Mouse (Mus musculus): ENCODE results near the gene Prr14l. TPM values are rescaled to one million over a fixed set of nuclear protein-coding genes. Genes with fewer than 3 reads are reported as not detected.
A peak's percentile ranks its signal among the peaks of the same experiment; 100 is the strongest.
"Not testable (repeated sequence)": the region's sequence is repeated elsewhere in the genome, so short reads cannot be mapped to it uniquely, and the experiment has no call there.

Gene Prr14l
- polyA plus RNA-seq, 1 experiment from 2014 or later: 6.8 TPM

DNA sequence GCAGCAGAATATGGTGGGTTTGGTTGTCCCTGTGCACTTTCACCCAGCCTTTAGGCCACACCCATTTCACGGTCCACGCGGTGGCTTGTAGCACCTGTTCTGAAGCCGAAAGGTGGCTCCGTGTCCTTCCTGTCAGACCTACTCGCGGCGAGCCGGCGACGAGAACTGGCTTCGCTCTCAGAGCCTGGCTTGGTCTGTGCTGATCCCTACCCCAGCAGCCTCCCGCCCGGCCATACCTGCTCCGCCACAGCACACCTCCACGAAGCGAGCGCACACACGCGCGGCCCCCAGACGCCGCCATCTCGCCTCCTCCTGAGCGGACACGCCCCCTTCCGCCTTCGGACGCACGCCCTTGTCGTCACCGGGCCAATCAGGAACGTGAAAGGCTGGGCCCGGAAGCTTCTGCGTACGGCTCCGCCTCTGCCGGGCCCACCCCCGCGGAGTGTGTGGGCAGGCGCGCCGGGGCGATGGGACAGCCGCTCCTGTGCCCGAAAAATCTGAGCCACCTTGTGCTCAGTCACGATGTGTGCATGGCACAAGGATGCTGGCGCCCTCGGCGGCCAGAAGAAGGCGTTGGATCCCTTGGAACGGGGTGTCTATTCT is 68.6 kb downstream of the Prr14l start, which contains the start of gene Pisd:
Pisd (minus strand) TSS at position 334 of the 603 bp plus-strand sequence.
- H3K36me3 ChIP-seq (replicated peaks): peaks cover 9% of the 10 kb centered on the region
- peak within 1 kb of the TSS; percentile 83 for H3K4me3 ChIP-seq (replicated peaks)
- H3K9ac ChIP-seq: peak within 1 kb of the TSS; percentile 57
- peak; percentile 98 for ATAC-seq (ENCODE audit: insufficient read depth)
- WGBS (ENCODE audit: insufficient replicate concordance): under 1% methylated on average over 52 of the region's 52 CpGs
- peak within 1 kb of the TSS; percentile 36 for H3K27ac ChIP-seq (replicated peaks)
- peaks cover 26% of the 10 kb centered on the region for H3K4me1 ChIP-seq (replicated peaks)
- no peaks in the 10 kb centered on the region for H3K9me3 ChIP-seq (replicated peaks)
- H3K27me3 ChIP-seq: no peaks in the 10 kb centered on the region
- peak within 1 kb of the TSS; percentile 95 for H3K4me2 ChIP-seq

DNA sequence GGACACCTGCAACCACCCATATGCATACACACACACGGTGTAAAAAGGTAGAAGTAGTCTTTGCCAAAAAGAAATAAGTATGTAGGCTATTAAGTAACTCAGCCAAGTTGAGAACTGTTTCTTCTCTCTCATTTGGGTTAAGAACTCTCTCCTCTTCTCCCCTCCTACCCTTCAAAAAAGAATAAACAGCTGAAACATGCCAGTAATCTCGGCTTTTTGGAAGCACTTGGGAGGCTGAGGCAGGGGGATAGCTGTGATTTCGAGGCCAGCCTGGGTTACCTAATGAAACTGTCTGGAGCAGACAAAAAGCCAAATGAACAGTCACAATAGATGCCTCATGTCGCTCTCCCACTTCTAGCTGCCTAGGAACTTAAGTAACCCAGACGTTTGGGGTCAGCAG is 69.3 kb downstream of the Prr14l start:
- peaks cover 9% of the 10 kb centered on the region for H3K36me3 ChIP-seq (replicated peaks)
- H3K27ac ChIP-seq (replicated peaks): peak overlapping the region; percentile 36
- peak overlapping the region; percentile 95 for H3K4me2 ChIP-seq
- H3K4me3 ChIP-seq (replicated peaks): peak overlapping the region; percentile 83
- peak overlapping the region; percentile 52 for H3K9ac ChIP-seq
- H3K27me3 ChIP-seq: no peaks in the 10 kb centered on the region
- peaks cover 26% of the 10 kb centered on the region for H3K4me1 ChIP-seq (replicated peaks)
- WGBS (ENCODE audit: insufficient replicate concordance): 16% methylated on average over 5 of the region's 5 CpGs
- ATAC-seq (ENCODE audit: insufficient read depth): no peak
- no peaks in the 10 kb centered on the region for H3K9me3 ChIP-seq (replicated peaks)

DNA sequence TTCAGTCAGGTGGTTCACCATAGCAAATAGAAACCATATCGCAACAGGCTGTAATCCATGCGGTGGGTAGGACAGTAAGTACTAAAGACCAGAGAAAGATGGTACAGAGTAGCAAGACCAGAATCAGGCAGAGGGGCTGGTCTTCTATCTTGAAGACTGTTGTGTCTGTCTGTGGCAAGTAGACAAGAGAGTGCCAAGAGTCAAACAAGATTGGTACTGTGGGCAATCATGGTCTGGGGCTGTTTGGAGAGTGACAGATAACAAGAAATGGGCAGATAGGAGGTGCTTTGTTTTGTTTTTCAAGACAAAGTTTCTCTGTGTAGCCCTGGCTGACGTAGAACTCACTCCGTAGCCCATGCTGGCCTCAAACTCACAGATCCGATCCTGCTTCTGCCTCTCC is 72.5 kb downstream of the Prr14l start:
- Histone ChIP-seq H3K27me3 (no peaks in the 10 kb centered on the region), H3K4me2 (no peak overlapping the region), H3K36me3 (replicated peaks) (no peaks in the 10 kb centered on the region), H3K4me1 (replicated peaks) (peaks cover 26% of the 10 kb centered on the region), H3K27ac (replicated peaks) (no peak overlapping the region), H3K9ac (no peak overlapping the region), H3K4me3 (replicated peaks) (no peak overlapping the region), H3K9me3 (replicated peaks) (no peaks in the 10 kb centered on the region)
- 46% methylated on average over 5 of the region's 5 CpGs for WGBS (ENCODE audit: insufficient replicate concordance)
- no peak for ATAC-seq (ENCODE audit: insufficient read depth)

GRCm38 (mm10) chr5:32778168-32778567 is 75.9 kb downstream of the Prr14l start:
- ATAC-seq (ENCODE audit: insufficient read depth): no peak
- H3K9ac ChIP-seq: no peak overlapping the region
- peaks cover 10% of the 10 kb centered on the region; the same call in 1 of the 2 replicates for H3K4me1 ChIP-seq (replicated peaks)
- H3K27ac ChIP-seq (replicated peaks): no peak overlapping the region
- H3K27me3 ChIP-seq: no peaks in the 10 kb centered on the region
- H3K36me3 ChIP-seq (replicated peaks): peaks cover 8% of the 10 kb centered on the region; the same call in 1 of the 2 replicates
- WGBS (ENCODE audit: insufficient replicate concordance): 52% methylated on average over 3 of the region's 3 CpGs
- H3K9me3 ChIP-seq (replicated peaks): no peaks in the 10 kb centered on the region
- no peak overlapping the region for H3K4me3 ChIP-seq (replicated peaks)
- no peak overlapping the region for H3K4me2 ChIP-seq

DNA sequence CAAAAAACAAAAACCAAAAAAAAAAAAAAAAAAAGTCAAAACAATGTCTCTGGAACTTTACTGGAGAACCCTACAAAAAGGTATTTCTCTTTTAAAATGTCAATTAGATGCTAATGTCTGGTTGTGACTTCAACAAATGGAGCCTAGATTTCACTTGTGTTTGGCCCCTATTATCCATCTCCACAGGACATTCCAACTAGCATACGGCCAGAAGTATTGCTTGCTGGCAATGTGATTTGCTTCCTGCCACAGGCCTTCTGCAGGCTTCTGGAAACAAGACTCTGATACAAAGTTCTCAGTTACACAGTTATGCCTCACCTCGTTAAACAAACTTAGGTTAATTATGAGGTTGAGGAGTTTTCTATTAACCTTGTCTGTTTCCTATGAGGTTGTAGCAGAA is 81.7 kb downstream of the Prr14l start:
- 69% methylated on average over 2 of the region's 2 CpGs for WGBS (ENCODE audit: insufficient replicate concordance)
- no peak overlapping the region for H3K27ac ChIP-seq (replicated peaks)
- no peaks in the 10 kb centered on the region for H3K27me3 ChIP-seq
- H3K4me3 ChIP-seq (replicated peaks): no peak overlapping the region
- H3K4me1 ChIP-seq (replicated peaks): peaks cover 4% of the 10 kb centered on the region; the same call in 1 of the 2 replicates
- H3K4me2 ChIP-seq: no peak overlapping the region
- peaks cover 8% of the 10 kb centered on the region; the same call in 1 of the 2 replicates for H3K36me3 ChIP-seq (replicated peaks)
- H3K9ac ChIP-seq: no peak overlapping the region
- no peak for ATAC-seq (ENCODE audit: insufficient read depth)
- no peaks in the 10 kb centered on the region for H3K9me3 ChIP-seq (replicated peaks)

- no peak for ATAC-seq (ENCODE audit: insufficient read depth)
- H3K9ac ChIP-seq: no peak overlapping the region
- peaks cover 7% of the 10 kb centered on the region; the same call in 1 of the 2 replicates for H3K4me1 ChIP-seq (replicated peaks)
- no peaks in the 10 kb centered on the region; the same call in none of the 2 replicates for H3K36me3 ChIP-seq (replicated peaks)
- no peak overlapping the region for H3K4me2 ChIP-seq
- H3K4me3 ChIP-seq (replicated peaks): no peak overlapping the region
- no peak overlapping the region for H3K27ac ChIP-seq (replicated peaks)
- 76% methylated on average over 4 of the region's 4 CpGs for WGBS (ENCODE audit: insufficient replicate concordance)
- no peaks in the 10 kb centered on the region for H3K27me3 ChIP-seq
- no peaks in the 10 kb centered on the region for H3K9me3 ChIP-seq (replicated peaks)
These were observed 86.3 kb downstream of the Prr14l start for GRCm38 (mm10) chr5:32767636-32768373.

- whole genome bisulfite sequencing (ENCODE audit: insufficient replicate concordance): 73% methylated on average over 3 of the region's 3 CpGs
These were observed 87.1 kb downstream of the Prr14l start for GRCm38 (mm10) chr5:32767004-32767403.

GRCm38 (mm10) chr5:32761566-32762140 is 92.4 kb downstream of the Prr14l start:
- Histone ChIP-seq H3K4me1 (replicated peaks) (peaks cover 7% of the 10 kb centered on the region), H3K27ac (replicated peaks) (no peak overlapping the region), H3K36me3 (replicated peaks) (no peaks in the 10 kb centered on the region; the same call in none of the 2 replicates), H3K4me3 (replicated peaks) (no peak overlapping the region), H3K9ac (no peak overlapping the region), H3K27me3 (no peaks in the 10 kb centered on the region), H3K9me3 (replicated peaks) (no peaks in the 10 kb centered on the region), H3K4me2 (no peak overlapping the region)
- 60% methylated on average over 5 of the region's 5 CpGs for WGBS (ENCODE audit: insufficient replicate concordance)
- no peak for ATAC-seq (ENCODE audit: insufficient read depth)

More at GRCm38 (mm10) chr5:32767004-32767403, 87.1 kb downstream of the Prr14l start:
- peak; percentile 31; the same call in 1 of the 2 replicates for ATAC-seq (ENCODE audit: insufficient read depth)
- Histone ChIP-seq H3K9me3 (replicated peaks) (no peaks in the 10 kb centered on the region), H3K4me2 (no peak overlapping the region), H3K9ac (no peak overlapping the region), H3K4me1 (replicated peaks) (peaks cover 7% of the 10 kb centered on the region; the same call in 1 of the 2 replicates), H3K36me3 (replicated peaks) (no peaks in the 10 kb centered on the region; the same call in none of the 2 replicates), H3K27ac (replicated peaks) (no peak overlapping the region), H3K27me3 (no peaks in the 10 kb centered on the region), H3K4me3 (replicated peaks) (no peak overlapping the region)

GRCm38 (mm10) chr5:32760787-32761186 is 93.3 kb downstream of the Prr14l start:
- no peak for ATAC-seq (ENCODE audit: insufficient read depth)
- Histone ChIP-seq H3K9me3 (replicated peaks) (no peaks in the 10 kb centered on the region), H3K36me3 (replicated peaks) (no peaks in the 10 kb centered on the region; the same call in none of the 2 replicates), H3K9ac (no peak overlapping the region), H3K4me1 (replicated peaks) (peaks cover 7% of the 10 kb centered on the region), H3K4me2 (no peak overlapping the region), H3K27ac (replicated peaks) (no peak overlapping the region), H3K4me3 (replicated peaks) (no peak overlapping the region), H3K27me3 (no peaks in the 10 kb centered on the region)
- WGBS (ENCODE audit: insufficient replicate concordance): 66% methylated on average over 3 of the region's 3 CpGs

DNA sequence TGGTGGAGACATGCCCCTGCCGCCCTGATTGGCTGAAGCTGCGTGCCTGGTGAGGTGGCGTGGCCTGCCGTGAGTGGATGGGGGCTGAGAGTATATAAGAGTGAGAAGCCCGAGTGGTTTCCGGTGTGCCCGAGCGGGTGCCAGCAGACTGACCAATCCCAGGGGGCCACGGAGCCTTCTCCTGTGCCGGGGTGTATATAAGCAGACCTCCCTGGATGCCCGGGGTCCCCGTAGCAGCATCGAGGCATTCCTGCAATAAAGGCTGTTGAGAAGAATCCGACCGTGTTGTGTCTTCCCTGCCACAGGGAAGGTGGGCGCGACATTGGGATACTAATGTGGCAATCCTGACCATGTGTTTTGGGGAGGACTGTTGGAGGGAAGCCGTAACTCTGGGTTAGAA is 93.7 kb downstream of the Prr14l start:
- ATAC-seq (ENCODE audit: insufficient read depth); H3K4me1 ChIP-seq (replicated peaks); H3K4me3 ChIP-seq (replicated peaks); H3K27me3 ChIP-seq; H3K4me2 ChIP-seq; H3K36me3 ChIP-seq (replicated peaks); H3K27ac ChIP-seq (replicated peaks); H3K9ac ChIP-seq; H3K9me3 ChIP-seq (replicated peaks): not testable (repeated sequence)
- 83% methylated on average over 18 of the region's 18 CpGs for WGBS (ENCODE audit: insufficient replicate concordance)

DNA sequence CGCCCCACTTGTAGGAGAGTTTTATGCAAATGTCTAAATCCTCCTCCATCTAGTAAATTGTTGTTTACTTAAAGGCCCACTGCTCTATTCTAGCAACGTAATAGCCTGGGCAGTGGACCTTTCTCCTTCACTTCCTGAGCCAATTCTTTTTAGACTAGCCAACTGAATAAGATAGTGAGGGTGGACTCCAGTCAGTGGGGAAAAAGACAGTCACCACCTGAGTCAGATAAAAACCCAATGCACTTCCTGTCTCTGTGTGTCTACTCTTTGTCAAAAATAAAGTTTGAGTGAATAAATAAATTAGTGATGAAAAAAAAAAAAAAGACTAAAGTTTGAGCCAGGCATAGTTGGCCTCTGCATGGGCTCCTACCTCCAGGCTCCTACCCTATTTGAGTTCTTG is 94.4 kb downstream of the Prr14l start:
- no peak for ATAC-seq (ENCODE audit: insufficient read depth)
- Histone ChIP-seq H3K27ac (replicated peaks) (no peak overlapping the region), H3K36me3 (replicated peaks) (no peaks in the 10 kb centered on the region; the same call in none of the 2 replicates), H3K27me3 (no peaks in the 10 kb centered on the region), H3K4me3 (replicated peaks) (no peak overlapping the region), H3K9me3 (replicated peaks) (no peaks in the 10 kb centered on the region), H3K4me2 (no peak overlapping the region), H3K4me1 (replicated peaks) (peaks cover 7% of the 10 kb centered on the region), H3K9ac (no peak overlapping the region)
- 57% methylated on average over 2 of the region's 2 CpGs for WGBS (ENCODE audit: insufficient replicate concordance)
